Mouse (Mus musculus) brain, embryonic 14.5 days (tissue): ENCODE results near the gene Shroom3.

Experiments used
- CTCF ChIP-seq: fragments of 200-500 bp; IDR thresholded peaks from 2 replicates; pipeline ENCODE4 v1.5.1; 2012; ENCODE audit warnings: inconsistent platforms, mild to moderate bottlenecking, moderate library complexity, borderline replicate concordance; ENCODE audit not compliant: insufficient read depth, insufficient read length; ENCODE audit errors: extremely low read depth
- POLR2A ChIP-seq: fragments of 200-500 bp; IDR thresholded peaks from 2 replicates; pipeline ENCODE4 v1.6.1; 2012; ENCODE audit warnings: mild to moderate bottlenecking, inconsistent platforms, borderline replicate concordance; ENCODE audit not compliant: poor library complexity, insufficient read depth, insufficient read length, severe bottlenecking; ENCODE audit errors: extremely low read depth

GRCm38 (mm10) chr5:92821370-92821769, 138.1 kb downstream of the Shroom3 start:
- no peak for TF ChIP-seq POLR2A
- TF ChIP-seq CTCF = no peak
